Mouse (Mus musculus) CH12F3 (cell line): ENCODE measurements around the gene Aak1.
"Not testable (repeated sequence)": the region's sequence is repeated elsewhere in the genome, so short reads cannot be mapped to it uniquely, and the experiment has no call there.

Source experiments
- in situ Hi-C: fragments of 300-500 bp; cut with MboI; formaldehyde crosslinking; loops from 2 replicates; pipeline ENCODE4 v1.14.3; 2020; ENCODE audit warnings: low sequenced_read_pairs

Aak1 gene

DNA sequence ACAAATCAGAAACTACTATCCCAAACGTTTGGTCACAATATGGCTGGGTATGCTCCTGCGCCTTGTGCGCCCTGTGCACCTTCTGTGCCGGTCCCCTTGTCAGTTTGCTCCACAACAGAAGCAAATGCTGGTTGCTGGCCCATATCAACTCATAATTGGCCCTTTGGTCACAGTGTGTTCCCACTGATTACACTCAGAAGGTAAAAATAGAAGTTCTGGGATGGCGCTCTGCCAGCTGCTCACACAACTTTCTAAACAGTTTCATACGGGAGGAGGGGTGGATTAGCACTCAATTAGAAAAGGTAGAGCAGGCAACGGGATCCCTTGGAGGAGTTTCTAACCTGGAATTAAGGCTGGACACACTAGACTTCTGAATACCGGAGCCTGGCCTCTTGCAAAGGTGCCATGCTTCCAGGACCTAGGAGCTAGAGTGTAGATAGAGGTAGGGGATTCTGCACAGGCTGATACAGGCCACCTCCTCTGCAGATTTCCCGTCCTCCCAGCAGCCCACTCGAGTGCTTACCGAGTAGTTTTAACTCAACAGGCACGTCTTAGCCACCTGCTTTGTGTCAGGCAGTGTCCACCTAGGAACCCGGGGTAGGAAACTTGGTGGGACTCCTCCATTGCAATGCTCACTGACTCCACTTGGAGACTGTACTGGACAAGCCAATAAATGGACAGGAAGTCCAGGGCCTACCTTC is 16.4 kb upstream of the Aak1 start:
- in situ Hi-C loops = no loop called here

DNA sequence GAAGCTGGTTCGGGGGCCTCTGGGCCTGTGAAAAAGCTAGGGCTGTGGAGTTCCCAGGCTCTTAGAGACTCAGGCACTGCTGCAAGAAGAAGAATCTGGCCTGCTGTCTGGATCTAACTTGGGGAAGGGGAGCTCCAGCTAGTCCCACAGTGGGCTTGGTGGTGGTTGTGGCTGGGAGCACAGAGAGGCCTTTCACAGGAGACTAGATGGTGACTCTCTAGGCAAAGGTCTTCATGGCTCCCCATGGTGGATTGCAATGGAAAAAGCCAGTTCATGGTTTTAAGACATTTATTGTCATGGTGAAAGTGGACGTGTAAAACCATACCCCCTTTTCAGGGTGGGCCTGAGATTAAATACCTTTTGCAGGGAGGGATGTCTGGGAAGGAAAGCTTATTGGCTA is 10.2 kb upstream of the Aak1 start:
- in situ Hi-C loops = no loop called here

DNA sequence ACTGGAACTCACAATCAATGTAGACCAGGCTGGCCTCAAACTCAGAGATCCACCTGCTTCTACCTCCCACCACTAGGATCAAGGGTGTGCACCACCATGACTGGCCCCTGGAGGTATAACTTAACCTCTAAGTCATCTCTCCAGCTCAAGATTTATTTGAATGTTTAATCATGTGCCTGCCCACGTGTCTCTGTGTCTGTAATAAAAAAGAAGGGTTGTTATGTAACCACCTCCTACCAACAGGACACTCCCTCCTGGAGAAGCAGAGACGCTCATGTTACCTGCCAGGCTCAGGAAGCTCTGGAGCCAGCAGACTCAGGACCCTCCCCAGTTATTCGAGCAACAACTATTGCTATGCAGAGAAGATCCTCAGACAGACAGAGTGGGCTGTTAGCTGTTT is 7.4 kb upstream of the Aak1 start:
- in situ Hi-C loops = no loop called here

DNA sequence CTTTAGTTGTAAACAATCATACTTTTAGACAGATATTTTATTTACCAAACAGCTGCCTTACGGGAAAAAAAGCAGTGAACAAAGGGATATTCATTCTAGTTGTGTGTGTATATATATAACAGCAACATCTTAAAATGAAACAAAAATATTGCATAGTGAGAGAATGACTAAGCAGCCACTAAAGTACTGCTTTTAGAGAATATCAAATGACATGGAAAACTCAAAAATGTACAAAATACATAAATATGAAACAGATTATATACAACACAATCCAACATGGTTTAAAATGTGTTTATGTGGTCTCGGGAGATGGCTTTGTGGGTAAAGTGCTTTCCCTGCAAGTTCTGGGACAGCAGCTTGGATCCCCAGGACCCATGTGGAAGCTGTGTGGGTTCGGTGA is 5.7 kb upstream of the Aak1 start:
- in situ Hi-C loops = no loop called here

DNA sequence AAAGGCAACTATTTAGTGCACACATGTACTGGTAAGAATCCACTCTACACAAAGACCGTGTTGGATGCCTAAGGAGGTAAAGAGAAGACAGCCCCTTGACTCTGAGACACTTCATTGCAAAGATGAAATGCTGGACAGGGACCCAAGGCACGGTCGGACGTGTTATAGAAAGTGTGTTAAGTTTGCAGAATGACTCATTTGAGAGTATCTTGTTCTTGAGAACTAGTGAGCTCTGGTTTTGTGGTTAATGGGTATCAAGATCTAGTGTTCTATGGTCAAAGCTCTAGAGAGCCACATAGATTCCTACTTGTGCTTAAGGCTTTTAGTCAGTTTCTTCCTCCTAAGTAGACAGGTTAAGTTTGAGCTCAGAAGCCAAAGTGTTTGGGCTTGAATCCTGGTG is 2.9 kb upstream of the Aak1 start:
- in situ Hi-C loops = no loop called here

DNA sequence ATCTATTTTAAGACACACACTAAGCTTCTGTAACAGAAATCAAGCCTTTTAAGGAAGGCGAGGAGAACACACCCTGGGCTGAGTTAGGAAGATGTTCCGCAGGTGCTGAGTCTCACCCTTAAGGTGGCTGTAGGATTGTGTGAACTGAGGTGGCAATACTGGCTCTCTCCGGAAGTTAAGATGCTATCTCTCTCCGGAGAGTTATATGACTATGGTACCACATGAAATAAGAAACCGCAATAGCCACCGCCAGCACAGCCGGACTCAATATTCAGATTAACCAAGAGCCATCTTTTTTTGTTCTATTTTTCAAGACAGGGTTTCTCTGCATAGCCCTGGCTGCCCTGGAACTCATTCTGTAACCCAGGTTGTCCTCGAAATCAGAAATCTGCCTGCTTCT is 1.5 kb upstream of the Aak1 start:
- in situ Hi-C loops = no loop called here

DNA sequence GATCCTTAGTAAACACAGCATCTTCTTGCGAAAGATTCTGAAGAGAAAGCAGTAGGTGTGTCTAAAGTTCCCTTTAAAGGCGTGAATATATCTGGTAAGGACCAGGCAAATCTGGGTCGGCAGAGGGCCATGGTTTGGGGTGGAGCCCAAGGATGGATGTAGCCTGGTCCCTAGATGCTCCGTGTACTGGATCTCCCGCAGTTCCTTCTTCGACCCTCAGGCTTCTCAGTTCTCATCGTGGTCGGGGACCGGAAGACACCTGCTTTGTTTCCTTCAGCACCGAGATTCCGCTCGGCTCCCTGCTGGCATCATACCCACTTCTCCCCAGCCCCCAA is 770 bp upstream of the Aak1 start:
- in situ Hi-C loops = no loop called here

DNA sequence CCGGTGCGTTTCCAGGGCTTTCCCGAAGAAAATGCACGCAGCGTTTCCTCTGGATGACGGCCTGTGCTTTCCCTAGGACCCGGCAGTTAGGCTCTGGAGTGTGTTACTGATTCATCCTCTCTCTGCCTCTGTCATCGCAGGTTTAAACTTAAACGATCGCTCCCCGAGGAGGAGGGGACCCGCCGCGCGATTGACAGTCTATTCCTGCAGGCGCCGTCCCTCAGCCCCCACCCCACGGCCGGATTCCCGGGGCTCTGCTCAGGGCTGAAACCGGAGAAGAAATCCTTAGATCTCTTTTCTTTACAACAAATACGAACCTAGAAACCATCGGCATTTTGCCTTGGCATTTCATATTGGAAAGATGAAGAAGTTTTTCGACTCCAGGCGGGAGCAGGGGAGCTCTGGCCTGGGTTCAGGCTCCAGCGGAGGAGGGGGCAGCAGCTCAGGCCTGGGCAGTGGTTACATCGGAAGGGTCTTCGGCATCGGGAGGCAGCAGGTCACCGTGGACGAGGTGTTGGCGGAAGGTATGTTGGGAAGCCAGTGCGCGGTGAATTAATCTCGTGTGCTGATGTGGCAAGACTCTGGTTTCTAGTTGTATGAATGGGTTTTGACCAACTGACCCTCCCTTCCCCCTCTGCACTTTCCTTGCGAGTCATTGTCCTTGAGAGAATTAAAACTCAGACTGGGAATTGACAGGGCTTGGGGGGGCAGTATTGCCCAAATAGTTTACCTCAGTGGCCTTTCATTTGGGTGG is 552 bp downstream of the Aak1 start:
- in situ Hi-C loops = no loop called here

DNA sequence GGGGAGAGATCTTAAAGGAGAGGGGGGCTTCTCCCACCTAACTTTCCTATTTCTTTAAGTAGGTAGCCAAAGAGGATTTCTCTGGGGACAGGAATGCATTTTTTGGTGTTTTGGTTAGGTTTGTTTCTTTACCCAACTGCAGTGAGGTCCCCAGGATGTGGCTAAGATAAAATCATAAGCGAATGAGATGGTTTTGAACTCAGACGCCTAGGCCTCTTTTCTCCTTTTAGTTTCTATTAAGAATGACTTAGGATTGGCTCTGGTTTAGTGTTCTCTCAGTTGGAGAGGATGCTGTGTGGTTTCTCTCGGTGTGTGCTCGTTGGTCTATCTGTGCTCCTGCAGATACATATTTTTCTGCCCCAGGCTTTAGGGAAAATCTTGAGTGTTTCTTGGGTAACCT is 1.3 kb downstream of the Aak1 start:
- in situ Hi-C loops = no loop called here

DNA sequence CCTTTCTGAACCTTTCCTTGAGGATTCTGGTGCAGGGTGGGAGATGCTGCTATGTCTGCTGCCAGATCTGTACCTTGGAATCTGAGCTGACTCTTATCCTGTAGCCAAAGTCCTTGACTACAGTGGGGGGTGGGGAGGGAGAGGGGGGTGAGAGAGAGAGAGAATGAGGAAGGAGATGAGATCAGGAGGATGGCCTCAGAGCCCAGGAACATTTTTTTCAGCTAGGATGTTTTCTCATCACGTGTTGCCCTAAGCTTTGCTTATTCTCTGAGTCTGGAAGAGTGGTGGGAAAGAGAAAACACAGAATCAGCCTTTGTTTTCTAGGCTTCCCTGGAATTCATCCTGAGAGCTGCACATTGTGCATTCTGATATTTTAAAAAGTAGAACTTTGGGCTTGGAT is 2.2 kb downstream of the Aak1 start:
- in situ Hi-C loops = no loop called here

DNA sequence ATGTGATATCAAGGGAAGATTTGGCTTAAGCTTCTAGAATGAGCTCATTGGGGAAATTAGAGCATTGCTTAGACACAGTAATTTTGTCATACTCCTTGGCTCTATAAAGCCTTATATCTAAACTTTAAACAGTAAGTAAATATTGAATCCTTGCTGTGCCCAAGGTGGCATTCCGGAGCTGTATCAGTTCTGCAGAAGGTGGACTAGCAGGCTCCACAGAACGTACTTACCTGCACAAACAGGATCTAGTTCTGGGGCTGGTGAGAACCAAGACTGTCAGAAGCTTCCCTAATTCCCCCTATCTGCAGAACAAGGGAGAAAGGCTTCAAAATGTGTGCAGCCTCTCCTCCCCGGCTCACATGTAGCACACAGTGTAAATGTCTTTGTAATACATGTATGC is 4.6 kb downstream of the Aak1 start:
- in situ Hi-C loops = no loop called here

DNA sequence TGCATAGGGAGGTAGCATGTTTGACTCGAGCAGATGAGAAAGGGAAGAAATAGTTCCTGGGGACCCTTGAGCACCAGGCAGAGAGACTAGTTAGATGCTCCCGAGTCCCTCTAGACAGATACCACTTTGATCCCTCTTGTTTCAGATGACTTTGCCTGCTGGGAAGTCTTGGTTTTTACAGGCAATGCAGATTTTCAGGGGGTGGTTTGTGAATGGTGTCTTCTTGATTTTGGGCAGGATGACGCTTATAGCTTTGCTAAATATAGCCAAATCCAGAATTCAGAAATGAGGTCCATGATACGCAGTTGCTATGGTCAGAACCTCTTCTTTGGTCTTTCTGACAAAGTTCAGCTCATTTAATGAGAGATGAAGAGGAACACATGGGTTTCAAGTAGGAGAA is 5.6 kb downstream of the Aak1 start:
- in situ Hi-C loops = no loop called here

DNA sequence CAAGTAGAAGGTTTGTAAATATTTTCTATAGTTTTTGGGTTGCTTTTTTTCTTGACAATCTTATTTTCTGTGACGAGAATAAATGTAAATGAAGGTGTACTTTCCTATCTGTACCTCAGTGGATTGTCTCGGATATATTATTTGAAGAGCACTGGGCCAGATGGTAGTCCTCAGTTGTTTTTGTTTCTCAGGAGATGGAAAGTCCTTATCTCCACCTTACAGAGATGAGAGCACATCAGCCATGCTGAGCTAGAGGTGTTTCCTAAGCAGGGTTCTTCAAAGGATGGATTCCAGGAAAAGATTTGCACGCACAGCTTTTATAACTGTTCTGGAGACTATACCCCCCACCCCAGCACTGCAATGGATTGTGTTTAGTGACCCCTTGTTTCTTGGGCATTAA is 9.3 kb downstream of the Aak1 start:
- in situ Hi-C loops = no loop called here

DNA sequence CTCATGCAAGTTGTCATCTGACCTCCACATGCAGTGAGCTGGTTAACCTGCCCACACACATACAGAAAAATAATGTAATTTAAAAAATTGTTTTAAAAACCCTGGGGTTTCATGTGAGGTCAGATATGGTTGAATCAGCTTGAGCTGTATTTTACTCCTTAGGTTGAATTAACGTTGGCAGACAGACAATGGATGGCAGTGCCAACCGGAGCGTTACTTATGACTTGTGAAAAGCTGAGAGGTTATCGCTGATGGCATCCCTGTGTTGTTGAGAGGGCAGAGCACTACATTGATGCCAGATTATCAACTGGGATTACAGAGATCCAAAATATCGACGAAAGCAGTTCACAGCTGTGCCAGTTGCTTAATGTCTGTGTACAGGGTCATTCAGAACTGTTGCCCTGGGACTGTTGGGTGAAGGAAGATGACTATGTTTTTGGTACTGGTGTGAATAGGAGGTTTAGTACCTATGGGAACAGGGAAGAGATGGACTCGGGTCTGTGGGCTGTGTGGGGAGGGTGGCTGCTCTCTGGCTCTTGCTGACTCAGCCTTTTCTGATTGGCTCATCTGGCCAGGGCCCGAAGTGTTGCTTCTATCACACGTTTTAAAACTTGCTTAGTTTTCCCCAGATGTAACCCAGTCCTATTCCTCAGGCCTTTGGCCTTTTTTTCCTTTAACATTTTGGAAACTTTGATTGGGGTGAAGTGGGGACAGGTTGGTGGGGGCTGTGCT is 11.6 kb downstream of the Aak1 start:
- in situ Hi-C loops = no loop called here

DNA sequence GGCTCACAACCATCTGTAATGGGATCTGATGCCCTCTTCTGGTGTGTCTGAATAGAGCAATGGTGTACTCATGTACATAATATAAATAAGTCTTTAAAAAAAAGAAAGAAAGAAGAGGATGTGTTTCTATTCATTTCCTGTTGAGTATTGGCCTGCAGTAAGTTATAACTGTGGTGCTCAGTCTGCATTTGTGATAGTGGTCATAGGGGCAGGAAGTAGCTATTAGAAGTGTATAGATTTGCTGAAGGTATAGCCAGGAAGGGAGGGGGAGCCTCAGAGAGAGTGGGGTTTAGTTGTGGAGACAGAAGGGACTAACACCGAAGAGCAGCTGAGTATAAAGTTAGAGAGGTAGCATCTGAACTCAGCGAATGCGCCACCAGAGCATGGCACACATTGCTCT is 15.0 kb downstream of the Aak1 start:
- in situ Hi-C loops = no loop called here

DNA sequence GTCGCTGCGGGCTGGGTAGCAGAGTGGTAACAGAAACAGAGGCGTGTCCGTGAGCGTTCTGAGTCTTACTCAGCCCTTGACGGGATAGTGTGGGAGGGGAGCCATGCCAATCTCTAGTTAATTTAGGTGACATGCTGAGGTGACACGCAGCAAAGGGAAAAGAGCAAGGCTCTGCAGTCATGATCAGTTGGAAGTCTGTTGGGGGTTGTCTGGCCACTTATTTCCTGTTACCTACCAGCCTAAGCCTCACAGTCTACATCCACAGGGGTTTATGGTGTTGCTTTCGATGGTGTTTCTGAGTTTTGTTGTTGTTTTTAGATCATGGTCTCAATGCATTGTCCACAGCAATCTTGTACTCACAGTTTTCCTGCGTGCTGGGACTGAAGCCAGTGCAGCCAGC is 21.0 kb downstream of the Aak1 start:
- in situ Hi-C loops = no loop called here

DNA sequence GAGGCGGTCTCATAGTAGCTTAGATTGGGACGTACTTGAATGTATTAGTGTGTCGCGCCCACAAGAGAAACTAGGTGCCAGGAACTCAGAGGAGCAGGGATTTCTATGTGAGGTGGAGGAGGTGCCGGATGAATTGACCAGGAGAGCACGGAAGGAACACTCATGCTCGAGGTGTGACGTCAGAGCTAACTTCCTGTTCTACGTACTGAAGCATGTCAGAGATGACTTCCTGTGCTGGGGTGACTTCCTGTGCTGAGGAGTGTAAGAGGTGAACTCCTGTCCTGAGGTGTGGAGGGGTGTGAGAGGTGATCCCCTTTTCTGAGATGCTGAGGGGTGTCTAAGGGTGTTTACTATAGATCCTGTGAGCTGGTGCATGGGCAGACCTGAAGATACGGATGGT is 22.5 kb downstream of the Aak1 start:
- in situ Hi-C loops = no loop called here

DNA sequence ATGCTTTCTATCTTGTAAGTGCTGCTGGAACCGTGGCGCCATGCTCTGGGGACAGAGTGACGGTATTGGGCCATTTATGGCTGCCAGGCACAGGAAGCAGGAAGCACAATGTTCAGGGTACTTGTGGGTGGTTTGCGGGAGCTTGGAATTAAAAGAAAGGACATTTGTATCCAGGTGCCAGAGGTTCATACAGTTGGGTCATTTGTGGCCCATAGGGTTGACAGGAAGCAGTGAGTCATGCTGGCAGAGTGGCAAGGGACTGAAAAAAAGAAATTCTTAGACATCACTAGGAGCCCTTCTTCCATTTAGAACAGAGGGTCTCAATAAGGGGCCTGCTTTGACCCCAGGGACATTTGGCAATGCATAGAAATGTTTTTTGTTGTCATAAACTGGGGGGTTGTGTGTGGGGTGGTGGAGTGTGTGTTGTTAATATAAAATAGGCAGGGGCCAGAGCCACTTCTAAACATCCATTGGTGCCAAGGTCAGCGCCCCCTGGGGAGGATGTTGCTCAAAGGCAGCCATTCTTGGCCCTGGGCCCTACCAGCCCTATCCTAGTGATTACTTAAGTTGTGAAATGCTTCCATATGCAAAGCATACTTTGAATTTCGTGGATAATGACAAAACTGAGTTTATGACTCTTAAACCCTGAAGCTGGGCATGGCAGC is 25.5 kb downstream of the Aak1 start:
- in situ Hi-C loops = no loop called here

DNA sequence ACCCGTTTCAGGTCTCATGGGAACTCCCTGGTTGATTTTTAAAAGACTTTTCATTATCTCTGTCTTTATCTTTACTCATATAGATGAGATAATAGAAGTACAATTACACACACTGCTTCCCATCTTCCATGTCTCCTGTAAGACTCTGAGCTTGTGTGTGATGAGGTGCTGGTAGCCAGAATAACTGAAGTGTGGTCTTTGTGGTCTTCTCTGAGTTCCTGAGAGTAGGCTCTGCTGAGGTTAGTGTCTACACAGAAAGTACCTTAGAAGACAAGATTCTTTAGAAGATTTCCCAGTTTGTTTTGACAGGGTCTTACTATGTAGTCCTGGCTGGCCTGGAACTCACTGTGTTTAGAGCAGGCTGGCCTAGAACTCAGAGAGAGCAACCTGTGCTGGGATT is 27.1 kb downstream of the Aak1 start:
- in situ Hi-C loops = no loop called here

DNA sequence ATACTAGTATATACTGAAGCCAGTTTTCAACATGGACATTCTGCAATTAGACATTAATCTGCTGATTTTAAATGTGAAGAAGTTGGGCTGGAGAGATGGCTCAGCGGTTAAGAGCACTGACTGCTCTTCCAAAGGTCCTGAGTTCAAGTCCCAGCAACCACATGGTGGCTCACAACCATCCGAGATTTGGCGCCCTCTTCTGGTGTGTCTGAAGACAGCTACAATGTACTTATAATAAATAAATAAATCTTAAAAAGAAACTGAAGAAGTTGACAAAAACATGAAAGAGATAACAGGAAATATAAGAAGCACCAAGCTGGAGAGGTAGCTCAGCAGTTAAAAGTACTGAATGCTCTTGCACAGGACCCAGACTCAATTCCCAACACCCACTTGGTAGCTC is 29.3 kb downstream of the Aak1 start:
- in situ Hi-C loops = not testable (repeated sequence)

DNA sequence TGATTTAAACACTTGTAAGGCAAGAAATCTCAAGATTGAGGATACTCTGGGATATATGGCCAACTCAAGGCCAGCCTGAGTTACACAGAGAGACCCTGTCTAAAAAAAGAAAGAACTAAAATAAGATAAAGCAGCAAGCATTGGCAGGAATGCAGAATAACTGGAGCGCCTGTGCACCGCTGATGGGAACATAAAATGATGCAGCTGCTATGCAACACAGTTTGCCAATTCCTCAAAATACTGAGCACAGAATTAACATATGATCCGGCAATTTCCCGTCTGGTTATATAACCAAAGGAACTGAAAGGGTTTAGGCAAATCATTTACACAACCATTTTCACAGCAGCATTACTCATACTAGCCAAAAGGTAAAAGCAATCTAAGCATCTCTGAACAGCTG is 30.0 kb downstream of the Aak1 start:
- in situ Hi-C loops = no loop called here

DNA sequence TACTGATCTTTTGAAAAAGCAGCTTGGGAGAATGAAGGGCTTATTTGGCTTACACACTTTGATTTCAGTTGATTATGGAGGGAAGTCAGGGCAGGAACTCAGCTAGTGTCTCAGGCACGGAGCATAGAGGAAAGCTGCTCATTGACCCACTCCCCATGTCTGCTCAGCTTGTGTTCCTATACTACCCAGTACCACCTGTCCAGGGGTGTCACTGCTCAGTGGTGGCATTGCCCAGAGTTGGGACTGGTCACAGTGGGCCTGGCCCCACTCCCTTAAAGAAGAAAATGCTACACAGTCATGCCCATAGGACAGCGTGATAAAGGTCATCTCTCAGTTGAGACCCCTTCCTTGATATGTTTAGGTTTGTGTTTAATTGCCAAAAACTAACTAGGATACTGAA is 34.9 kb downstream of the Aak1 start:
- in situ Hi-C loops = no loop called here
